Mouse (Mus musculus): ENCODE data around the gene Adam6b. TPM values are rescaled to one million over a fixed set of nuclear protein-coding genes. Genes with fewer than 3 reads are reported as not detected.
"Not testable (repeated sequence)": the region's sequence is repeated elsewhere in the genome, so short reads cannot be mapped to it uniquely, and the experiment has no call there.

Gene Adam6b
- polyA plus RNA-seq (2015; fragmentation: Nextera tagmentation; extraction: Ambion mirVana): not detected in 2 replicates

DNA sequence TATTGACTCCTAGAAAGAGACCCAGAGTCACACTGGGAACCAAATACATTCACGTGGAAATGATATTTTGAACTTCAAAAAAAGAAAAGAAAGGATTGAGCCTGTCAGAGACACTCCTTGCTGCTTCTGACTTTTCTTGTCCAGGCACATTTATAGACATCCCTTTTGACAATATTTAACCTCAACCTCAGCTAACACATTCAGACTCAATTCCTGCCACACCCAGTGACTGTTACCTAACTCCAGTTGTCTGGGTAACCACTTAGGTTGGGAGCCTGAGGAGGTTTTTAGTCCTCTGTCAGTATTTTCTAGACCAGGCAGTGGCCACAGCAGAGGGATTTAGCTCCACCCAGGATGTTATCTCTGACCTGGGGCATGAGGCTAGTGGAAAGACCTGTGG lies at the start of gene Adam6b:
Gene Adam6b, plus strand, starts transcription at position 301 of the 400 bp plus-strand sequence.
- H3K4me3 ChIP-seq (ENCODE audit: low read length); H3K4me1 ChIP-seq (ENCODE audit: control insufficient read depth, insufficient read depth, low read length); H3K36me3 ChIP-seq (ENCODE audit: control insufficient read depth, insufficient read depth); H3K27ac ChIP-seq (ENCODE audit: low read length); H3K9ac ChIP-seq (ENCODE audit: low read length); H3K9me3 ChIP-seq (replicated peaks; ENCODE audit: control insufficient read depth, low read length); ATAC-seq (replicated peaks; ENCODE audit: extremely low read depth, insufficient read depth, low FRiP score); H3K4me2 ChIP-seq (ENCODE audit: low read depth, low read length); H3K27me3 ChIP-seq (ENCODE audit: control insufficient read depth, insufficient read depth, low read length): not testable (repeated sequence)
- WGBS: 57% methylated on average over 1 of the region's 1 CpGs

DNA sequence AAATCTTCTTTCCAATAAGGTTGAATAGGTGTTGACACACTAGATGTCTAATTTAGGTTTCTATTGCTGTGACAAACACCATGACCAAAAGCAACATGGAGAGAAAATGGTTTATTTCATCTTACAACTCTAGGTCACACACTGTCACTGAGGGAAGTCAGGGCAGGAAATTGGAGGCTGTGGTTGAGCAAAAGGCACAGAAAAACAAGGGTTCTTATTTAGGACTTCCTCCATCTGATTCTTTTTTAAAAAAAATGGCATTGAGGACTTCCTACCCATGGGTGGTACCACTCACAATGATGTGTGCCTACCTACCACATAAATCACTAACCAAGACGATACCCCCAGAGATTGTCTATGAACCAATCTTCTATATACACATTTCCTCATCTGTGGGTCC lies 43.2 kb upstream of the Adam6b start:
- no peak overlapping the region for H3K27ac ChIP-seq (ENCODE audit: low read length)
- ATAC-seq (replicated peaks; ENCODE audit: extremely low read depth, insufficient read depth, low FRiP score): no peak
- WGBS: 69% methylated on average over 1 of the region's 1 CpGs
- H3K4me1 ChIP-seq (ENCODE audit: control insufficient read depth, insufficient read depth, low read length): no peaks in the 10 kb centered on the region
- H3K9me3 ChIP-seq (replicated peaks; ENCODE audit: control insufficient read depth, low read length): no peaks in the 10 kb centered on the region; the same call in 1 of the 2 replicates
- no peak overlapping the region for H3K4me2 ChIP-seq (ENCODE audit: low read depth, low read length)
- no peak overlapping the region for H3K4me3 ChIP-seq (ENCODE audit: low read length)
- no peaks in the 10 kb centered on the region for H3K36me3 ChIP-seq (ENCODE audit: control insufficient read depth, insufficient read depth)
- H3K27me3 ChIP-seq (ENCODE audit: control insufficient read depth, insufficient read depth, low read length): no peaks in the 10 kb centered on the region
- no peak overlapping the region for H3K9ac ChIP-seq (ENCODE audit: low read length)

DNA sequence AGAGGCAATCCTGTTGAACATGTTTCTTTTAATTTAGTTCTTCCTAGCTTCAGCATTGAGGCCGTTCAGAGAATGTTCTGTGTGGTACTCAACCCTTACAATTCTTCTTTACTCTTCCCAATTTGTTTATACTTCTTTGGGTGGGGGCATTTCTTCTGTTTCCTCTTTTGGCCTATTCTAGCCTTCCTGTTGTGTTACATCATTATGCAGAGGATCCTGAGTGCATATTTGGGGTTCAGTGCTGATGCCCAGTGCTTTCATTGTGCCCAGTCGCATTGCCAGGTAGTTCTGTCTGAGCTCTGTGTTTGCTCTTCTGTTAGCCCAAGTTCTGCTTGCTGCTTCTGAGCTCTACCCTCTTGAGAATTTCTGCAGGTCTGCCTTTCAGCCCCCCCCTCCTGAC lies 13.1 kb upstream of the Adam6b start:
- H3K27ac ChIP-seq (ENCODE audit: low read length): no peak overlapping the region
- H3K4me1 ChIP-seq (ENCODE audit: control insufficient read depth, insufficient read depth, low read length): no peaks in the 10 kb centered on the region
- H3K4me2 ChIP-seq (ENCODE audit: low read depth, low read length): no peak overlapping the region
- H3K9me3 ChIP-seq (replicated peaks; ENCODE audit: control insufficient read depth, low read length): no peaks in the 10 kb centered on the region
- no peak overlapping the region for H3K9ac ChIP-seq (ENCODE audit: low read length)
- no peak for ATAC-seq (replicated peaks; ENCODE audit: extremely low read depth, insufficient read depth, low FRiP score)
- 66% methylated on average over 2 of the region's 2 CpGs for WGBS
- no peak overlapping the region for H3K4me3 ChIP-seq (ENCODE audit: low read length)
- no peaks in the 10 kb centered on the region for H3K27me3 ChIP-seq (ENCODE audit: control insufficient read depth, insufficient read depth, low read length)
- no peaks in the 10 kb centered on the region for H3K36me3 ChIP-seq (ENCODE audit: control insufficient read depth, insufficient read depth)

DNA sequence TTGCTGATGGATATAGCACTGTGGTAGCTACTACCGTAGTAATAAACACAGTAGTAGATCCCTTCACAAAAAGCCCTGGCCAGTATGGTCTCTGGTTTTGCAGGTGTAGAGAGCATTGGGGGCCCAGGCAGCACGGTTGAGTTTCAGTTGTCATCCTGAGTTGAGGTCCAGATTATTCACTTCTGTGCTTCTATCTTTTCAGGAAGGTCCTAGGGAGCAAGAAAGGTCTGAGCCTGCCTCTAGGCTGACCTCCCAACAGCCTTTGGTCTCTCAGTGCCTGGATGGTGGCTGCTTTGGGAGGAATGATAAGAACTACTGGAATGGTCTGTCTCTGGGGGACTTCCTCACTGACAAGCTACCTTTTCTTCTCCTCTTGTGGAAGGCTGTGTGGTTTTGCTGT lies 7.2 kb upstream of the Adam6b start:
- H3K27me3 ChIP-seq (ENCODE audit: control insufficient read depth, insufficient read depth, low read length): no peaks in the 10 kb centered on the region
- H3K4me3 ChIP-seq (ENCODE audit: low read length): no peak overlapping the region
- ATAC-seq (replicated peaks; ENCODE audit: extremely low read depth, insufficient read depth, low FRiP score): no peak
- no peaks in the 10 kb centered on the region for H3K9me3 ChIP-seq (replicated peaks; ENCODE audit: control insufficient read depth, low read length)
- H3K36me3 ChIP-seq (ENCODE audit: control insufficient read depth, insufficient read depth): no peaks in the 10 kb centered on the region
- H3K4me2 ChIP-seq (ENCODE audit: low read depth, low read length): no peak overlapping the region
- whole genome bisulfite sequencing: 53% methylated on average over 2 of the region's 2 CpGs
- no peaks in the 10 kb centered on the region for H3K4me1 ChIP-seq (ENCODE audit: control insufficient read depth, insufficient read depth, low read length)
- no peak overlapping the region for H3K9ac ChIP-seq (ENCODE audit: low read length)
- H3K27ac ChIP-seq (ENCODE audit: low read length): no peak overlapping the region

DNA sequence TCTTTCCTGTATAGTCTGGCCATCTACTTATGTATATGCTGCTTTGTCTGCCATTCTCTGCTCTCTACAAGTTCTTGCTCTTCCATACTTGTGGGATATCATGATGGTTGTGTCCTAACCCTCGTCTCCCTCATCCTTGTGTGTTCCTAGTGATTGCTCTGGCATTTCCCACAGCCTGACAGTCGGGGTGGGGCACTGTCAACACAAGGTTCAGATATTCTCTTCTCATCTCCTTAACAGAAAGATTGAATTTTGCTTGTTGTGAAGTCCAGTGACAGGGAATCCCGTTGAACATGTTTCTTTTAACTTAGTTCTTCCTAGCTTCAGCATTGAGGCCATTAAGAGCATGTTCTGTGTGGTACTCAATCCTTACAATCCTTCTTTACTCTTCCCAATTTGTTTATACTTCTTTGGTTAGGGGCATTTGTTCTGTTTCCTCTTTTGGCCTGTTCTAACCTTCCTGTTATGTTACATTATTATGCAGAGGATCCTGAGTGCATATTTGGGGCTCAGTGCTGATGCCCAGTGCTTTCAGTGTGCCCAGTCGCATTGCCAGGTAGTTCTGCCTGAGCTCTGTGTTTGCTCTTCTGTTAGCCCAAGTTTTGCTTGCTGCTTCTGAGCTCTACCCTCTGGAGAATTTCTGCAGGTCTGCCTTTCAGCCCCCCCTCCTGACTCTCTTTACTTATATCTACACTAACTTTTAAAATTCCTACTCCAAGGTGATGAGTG lies 6.5 kb upstream of the Adam6b start:
- H3K4me2 ChIP-seq (ENCODE audit: low read depth, low read length): no peak overlapping the region
- no peaks in the 10 kb centered on the region for H3K27me3 ChIP-seq (ENCODE audit: control insufficient read depth, insufficient read depth, low read length)
- 47% methylated on average over 4 of the region's 4 CpGs for WGBS
- H3K9ac ChIP-seq (ENCODE audit: low read length): no peak overlapping the region
- no peaks in the 10 kb centered on the region for H3K36me3 ChIP-seq (ENCODE audit: control insufficient read depth, insufficient read depth)
- no peak for ATAC-seq (replicated peaks; ENCODE audit: extremely low read depth, insufficient read depth, low FRiP score)
- H3K4me1 ChIP-seq (ENCODE audit: control insufficient read depth, insufficient read depth, low read length): no peaks in the 10 kb centered on the region
- no peaks in the 10 kb centered on the region for H3K9me3 ChIP-seq (replicated peaks; ENCODE audit: control insufficient read depth, low read length)
- H3K4me3 ChIP-seq (ENCODE audit: low read length): no peak overlapping the region
- H3K27ac ChIP-seq (ENCODE audit: low read length): no peak overlapping the region

DNA sequence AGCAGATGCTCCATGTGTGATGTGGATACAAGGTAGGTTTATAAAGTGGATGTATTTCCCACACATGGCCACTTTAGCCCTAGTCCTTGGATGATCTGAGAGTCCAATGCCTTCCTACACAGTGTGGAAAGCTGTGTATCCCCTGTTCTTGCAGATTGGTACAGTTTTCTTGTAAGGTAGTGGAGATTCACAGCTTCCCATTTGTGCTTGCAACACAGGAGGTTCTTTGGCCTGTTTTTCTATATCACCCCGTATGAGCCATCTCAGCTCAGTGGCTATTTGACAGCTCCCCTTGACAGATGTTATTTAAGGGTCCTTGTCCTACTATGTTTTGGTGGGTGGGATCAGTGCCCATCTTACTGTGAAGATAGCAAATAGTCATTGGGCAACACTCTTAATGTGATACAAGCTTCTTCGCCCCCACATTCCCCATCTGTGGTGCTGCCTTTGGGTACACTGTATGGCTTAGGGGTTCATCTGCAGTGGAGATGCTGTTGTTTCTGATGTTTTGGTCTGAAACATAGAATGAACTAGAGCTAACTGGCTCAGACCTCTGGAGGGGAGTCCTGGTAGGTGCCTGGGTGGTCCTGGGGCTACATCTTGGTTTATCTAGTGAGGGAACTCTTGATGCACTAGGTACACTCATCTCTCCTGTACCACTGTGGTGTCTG lies 5.7 kb upstream of the Adam6b start:
- 79% methylated on average over 2 of the region's 2 CpGs for WGBS
- no peak overlapping the region for H3K4me3 ChIP-seq (ENCODE audit: low read length)
- H3K36me3 ChIP-seq (ENCODE audit: control insufficient read depth, insufficient read depth): no peaks in the 10 kb centered on the region
- H3K27me3 ChIP-seq (ENCODE audit: control insufficient read depth, insufficient read depth, low read length): no peaks in the 10 kb centered on the region
- H3K4me1 ChIP-seq (ENCODE audit: control insufficient read depth, insufficient read depth, low read length): no peaks in the 10 kb centered on the region
- no peak overlapping the region for H3K9ac ChIP-seq (ENCODE audit: low read length)
- H3K4me2 ChIP-seq (ENCODE audit: low read depth, low read length): no peak overlapping the region
- no peaks in the 10 kb centered on the region for H3K9me3 ChIP-seq (replicated peaks; ENCODE audit: control insufficient read depth, low read length)
- H3K27ac ChIP-seq (ENCODE audit: low read length): no peak overlapping the region
- ATAC-seq (replicated peaks; ENCODE audit: extremely low read depth, insufficient read depth, low FRiP score): no peak

DNA sequence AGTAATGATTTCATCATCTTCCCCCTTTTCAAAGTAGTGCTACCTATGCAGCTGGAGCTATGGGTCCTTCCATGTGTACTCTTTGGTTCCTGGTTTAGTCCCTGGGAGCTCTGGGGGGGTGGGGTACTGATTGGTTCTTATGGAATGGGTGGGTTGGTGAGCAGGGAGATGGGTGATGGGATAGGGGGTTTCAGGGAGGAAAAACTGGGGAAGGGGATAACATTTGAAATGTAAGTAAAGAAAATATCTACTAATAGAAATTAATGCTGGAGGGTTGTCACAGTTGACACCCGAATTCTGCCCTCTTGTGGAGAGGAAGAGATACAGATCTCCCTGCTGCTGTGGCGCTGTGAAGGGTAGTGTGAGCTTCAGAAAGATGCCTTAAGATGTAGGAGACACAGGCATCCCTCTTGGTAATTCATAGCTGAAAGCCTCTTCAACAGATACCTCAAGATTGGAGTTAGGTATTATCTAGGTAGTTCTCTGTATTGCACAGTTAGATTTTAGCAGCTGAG lies 4.3 kb upstream of the Adam6b start:
- no peaks in the 10 kb centered on the region for H3K9me3 ChIP-seq (replicated peaks; ENCODE audit: control insufficient read depth, low read length)
- H3K27me3 ChIP-seq (ENCODE audit: control insufficient read depth, insufficient read depth, low read length): no peaks in the 10 kb centered on the region
- H3K9ac ChIP-seq (ENCODE audit: low read length): no peak overlapping the region
- no peak overlapping the region for H3K4me3 ChIP-seq (ENCODE audit: low read length)
- H3K4me2 ChIP-seq (ENCODE audit: low read depth, low read length): no peak overlapping the region
- H3K27ac ChIP-seq (ENCODE audit: low read length): no peak overlapping the region
- ATAC-seq (replicated peaks; ENCODE audit: extremely low read depth, insufficient read depth, low FRiP score): no peak
- H3K36me3 ChIP-seq (ENCODE audit: control insufficient read depth, insufficient read depth): no peaks in the 10 kb centered on the region
- no peaks in the 10 kb centered on the region for H3K4me1 ChIP-seq (ENCODE audit: control insufficient read depth, insufficient read depth, low read length)
- 44% methylated on average over 2 of the region's 2 CpGs for WGBS

DNA sequence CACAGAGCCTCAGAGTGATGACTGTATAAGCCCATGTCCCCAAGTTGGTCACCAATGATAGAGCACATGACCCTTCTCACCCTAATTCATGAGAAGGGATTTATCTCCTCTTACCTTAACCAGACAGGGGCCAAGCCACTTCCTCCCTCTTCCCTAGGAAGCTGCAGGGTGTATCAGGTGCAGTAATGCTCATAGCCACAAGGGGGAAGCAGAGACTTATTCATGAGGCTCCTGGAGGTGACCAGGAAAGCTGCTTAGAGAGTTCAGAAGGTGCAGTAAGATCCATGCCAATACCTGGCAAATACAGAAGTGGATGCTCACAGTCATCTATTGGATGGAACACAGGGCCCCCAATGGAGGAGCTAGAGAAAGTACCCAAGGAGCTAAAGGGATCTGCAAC lies 1.6 kb upstream of the Adam6b start:
- not testable (repeated sequence) for H3K27ac ChIP-seq (ENCODE audit: low read length); ATAC-seq (replicated peaks; ENCODE audit: extremely low read depth, insufficient read depth, low FRiP score); H3K4me3 ChIP-seq (ENCODE audit: low read length); H3K4me2 ChIP-seq (ENCODE audit: low read depth, low read length); H3K27me3 ChIP-seq (ENCODE audit: control insufficient read depth, insufficient read depth, low read length); H3K9me3 ChIP-seq (replicated peaks; ENCODE audit: control insufficient read depth, low read length); H3K4me1 ChIP-seq (ENCODE audit: control insufficient read depth, insufficient read depth, low read length); H3K9ac ChIP-seq (ENCODE audit: low read length); H3K36me3 ChIP-seq (ENCODE audit: control insufficient read depth, insufficient read depth)

DNA sequence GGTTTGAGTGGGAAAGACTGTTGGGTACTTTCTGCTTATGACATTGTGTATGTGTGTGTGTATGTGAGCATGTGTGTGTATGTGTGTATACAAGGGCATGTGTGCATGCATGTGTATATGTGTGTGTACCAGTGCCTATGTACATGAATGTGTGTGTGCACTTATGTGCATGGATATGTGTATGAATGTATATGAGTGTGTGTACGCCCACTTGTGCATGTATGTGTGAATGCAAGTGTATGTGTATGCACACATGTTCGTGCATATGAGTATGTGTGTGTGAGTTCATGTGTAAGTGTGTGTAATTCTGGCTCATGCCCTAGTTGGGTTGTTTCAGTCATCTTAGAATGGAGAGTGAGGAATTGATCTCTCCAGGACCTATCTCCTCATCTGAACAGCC lies 36.6 kb downstream of the Adam6b start:
- Histone ChIP-seq H3K9me3 (replicated peaks; ENCODE audit: control insufficient read depth, low read length) (no peaks in the 10 kb centered on the region), H3K9ac (ENCODE audit: low read length) (no peak overlapping the region), H3K36me3 (ENCODE audit: control insufficient read depth, insufficient read depth) (no peaks in the 10 kb centered on the region), H3K4me3 (ENCODE audit: low read length) (no peak overlapping the region), H3K27me3 (ENCODE audit: control insufficient read depth, insufficient read depth, low read length) (no peaks in the 10 kb centered on the region), H3K27ac (ENCODE audit: low read length) (no peak overlapping the region), H3K4me2 (ENCODE audit: low read depth, low read length) (no peak overlapping the region), H3K4me1 (ENCODE audit: control insufficient read depth, insufficient read depth, low read length) (no peaks in the 10 kb centered on the region)
- WGBS: 63% methylated on average over 2 of the region's 2 CpGs
- ATAC-seq (replicated peaks; ENCODE audit: extremely low read depth, insufficient read depth, low FRiP score): no peak

All from heart, embryonic 16.5 days (tissue).